Mouse (Mus musculus) heart, embryonic 15.5 days (tissue): ENCODE data around the gene Abcg5. TPM values are rescaled to one million over a fixed set of nuclear protein-coding genes. Genes with fewer than 3 reads are reported as not detected.

Experiments
- ATAC-seq: fragments of 200-750 bp; cut with Nextera tagmentation; replicated peaks from 2 replicates; pipeline ENCODE4 v1.8.0; 2017; ENCODE audit warnings: low read depth, moderate TSS enrichment; ENCODE audit not compliant: insufficient number of reproducible peaks, insufficient read depth, low FRiP score
- H3K27ac ChIP-seq: fragments of 300-500 bp; sonication (generic); 2 replicates; pipeline ENCODE4 v1.5.1; 2015; ENCODE audit warnings: mild to moderate bottlenecking, inconsistent platforms
- H3K27me3 ChIP-seq: fragments of 300-500 bp; sonication (generic); 2 replicates; pipeline ENCODE4 v1.6.1; 2015; ENCODE audit warnings: inconsistent platforms
- H3K36me3 ChIP-seq: fragments of 300-500 bp; sonication (generic); 2 replicates; pipeline ENCODE4 v1.6.1; 2015; ENCODE audit warnings: mild to moderate bottlenecking, inconsistent platforms
- H3K4me1 ChIP-seq: fragments of 300-500 bp; sonication (generic); replicated peaks from 2 replicates; pipeline ENCODE4 v1.6.1; 2015; ENCODE audit warnings: inconsistent platforms
- H3K4me2 ChIP-seq: fragments of 300-500 bp; sonication (generic); 2 replicates; pipeline ENCODE4 v1.6.1; 2015; ENCODE audit warnings: inconsistent platforms, mild to moderate bottlenecking, moderate library complexity
- H3K4me3 ChIP-seq: fragments of 300-500 bp; sonication (generic); 2 replicates; pipeline ENCODE4 v1.5.1; 2015; ENCODE audit warnings: mild to moderate bottlenecking, inconsistent platforms
- H3K9ac ChIP-seq: fragments of 300-500 bp; sonication (generic); 2 replicates; pipeline ENCODE4 v1.6.1; 2015; ENCODE audit warnings: mild to moderate bottlenecking, inconsistent platforms
- H3K9me3 ChIP-seq: fragments of 300-500 bp; sonication (generic); replicated peaks from 2 replicates; pipeline ENCODE4 v1.6.1; 2016; ENCODE audit warnings: inconsistent platforms
- WGBS: fragments of 180-500 bp; shearing (Covaris S2); methylation state at CpG from one replicate; pipeline ENCODE4 v1.1.7; 2015; ENCODE audit warnings: mixed read lengths; 5-methylcytosine and 5-hydroxymethylcytosine counted together
- polyA plus RNA-seq: library from polyadenylated mRNA; unstranded; fragments of >200 nt; fragmentation: Nextera tagmentation; extraction: Ambion mirVana; gene quantifications from 2 replicates; pipeline ENCODE4 v1.2.1, GENCODE M21; 2015

Gene Abcg5
- polyA plus RNA-seq, 1 experiment from 2014 or later, result not detected

DNA sequence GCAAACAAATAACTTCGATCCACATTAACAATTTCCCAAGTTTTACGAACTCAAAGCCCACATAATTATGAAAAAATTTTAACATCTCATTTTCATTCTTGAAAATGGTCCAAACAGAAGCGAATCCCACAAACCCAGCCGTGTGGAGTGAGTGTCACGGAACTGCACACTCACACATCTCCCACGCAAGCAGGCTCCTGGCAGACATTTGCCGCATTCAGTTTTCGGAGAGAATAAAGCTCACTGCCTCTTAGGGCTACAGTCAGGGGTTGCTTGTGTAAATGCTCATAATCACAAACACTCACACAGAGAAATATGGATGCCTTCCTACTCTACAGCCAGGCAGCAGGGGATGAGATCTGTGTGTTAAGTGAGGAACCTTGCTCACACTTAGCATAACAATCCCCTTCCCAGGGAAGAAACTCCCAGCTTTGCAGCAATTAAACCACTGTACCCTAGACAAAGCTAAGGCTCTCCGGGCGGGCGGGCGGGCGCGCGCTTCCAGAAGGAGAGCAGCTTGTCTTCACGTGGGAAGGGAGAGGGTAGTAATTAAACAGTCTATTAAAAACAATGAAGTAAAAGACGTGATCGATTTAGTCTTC lies 30.9 kb upstream of the Abcg5 start:
- WGBS, result 90% methylated on average over 18 of the region's 18 CpGs
- Histone ChIP-seq H3K4me1 (0 out of 2 replicates have a peak, but pooled peaks cover 5% of the 10 kb centered on the region), H3K4me2 (no peak overlapping the region), H3K27ac (no peak overlapping the region), H3K9ac (no peak overlapping the region), H3K36me3 (peaks cover 33% of the 10 kb centered on the region), H3K27me3 (no peaks in the 10 kb centered on the region), H3K4me3 (no peak overlapping the region), H3K9me3 (no peaks in the 10 kb centered on the region)
- no peak for ATAC-seq

GRCm38 (mm10) chr17:84709403-84709851 lies 26.6 kb upstream of the Abcg5 start:
- Histone ChIP-seq H3K4me2 (no peak overlapping the region), H3K27me3 (no peaks in the 10 kb centered on the region), H3K9ac (no peak overlapping the region), H3K27ac (no peak overlapping the region), H3K4me3 (no peak overlapping the region), H3K4me1 (no peaks in the 10 kb centered on the region), H3K9me3 (no peaks in the 10 kb centered on the region), H3K36me3 (peaks cover 40% of the 10 kb centered on the region)
- WGBS, result 73% methylated on average over 17 of the region's 17 CpGs
- no peak for ATAC-seq

DNA sequence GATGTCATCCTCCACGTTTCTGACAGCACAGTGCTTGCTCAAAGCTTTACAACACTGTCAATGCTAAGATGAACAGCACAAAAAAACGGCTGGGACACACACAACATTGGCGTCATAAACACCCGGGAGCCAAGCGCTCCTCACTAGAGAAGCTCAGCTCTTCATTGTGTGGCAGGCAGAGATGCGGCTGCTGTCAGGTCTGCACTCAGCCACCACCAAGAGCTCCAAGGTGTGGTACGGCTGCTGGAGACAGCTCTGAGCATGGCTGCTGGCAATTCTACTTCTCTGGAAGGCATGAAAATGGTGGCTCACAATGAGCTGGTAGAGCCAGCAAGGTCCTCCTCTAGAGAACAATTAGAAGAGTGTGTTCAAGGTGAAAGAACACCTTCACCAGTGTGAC lies 26.0 kb upstream of the Abcg5 start:
- Histone ChIP-seq H3K4me2 (no peak overlapping the region), H3K36me3 (peaks cover 40% of the 10 kb centered on the region), H3K4me1 (no peaks in the 10 kb centered on the region), H3K4me3 (no peak overlapping the region), H3K9me3 (no peaks in the 10 kb centered on the region), H3K27ac (no peak overlapping the region), H3K9ac (no peak overlapping the region), H3K27me3 (no peaks in the 10 kb centered on the region)
- no peak for ATAC-seq
- WGBS, result 83% methylated on average over 7 of the region's 7 CpGs

GRCm38 (mm10) chr17:84707407-84707806 lies 24.6 kb upstream of the Abcg5 start:
- Histone ChIP-seq H3K27me3 (no peaks in the 10 kb centered on the region), H3K4me2 (no peak overlapping the region), H3K9ac (no peak overlapping the region), H3K27ac (no peak overlapping the region), H3K36me3 (peaks cover 36% of the 10 kb centered on the region), H3K4me1 (no peaks in the 10 kb centered on the region), H3K9me3 (no peaks in the 10 kb centered on the region), H3K4me3 (no peak overlapping the region)
- no peak for ATAC-seq
- WGBS, result 65% methylated on average over 4 of the region's 4 CpGs

DNA sequence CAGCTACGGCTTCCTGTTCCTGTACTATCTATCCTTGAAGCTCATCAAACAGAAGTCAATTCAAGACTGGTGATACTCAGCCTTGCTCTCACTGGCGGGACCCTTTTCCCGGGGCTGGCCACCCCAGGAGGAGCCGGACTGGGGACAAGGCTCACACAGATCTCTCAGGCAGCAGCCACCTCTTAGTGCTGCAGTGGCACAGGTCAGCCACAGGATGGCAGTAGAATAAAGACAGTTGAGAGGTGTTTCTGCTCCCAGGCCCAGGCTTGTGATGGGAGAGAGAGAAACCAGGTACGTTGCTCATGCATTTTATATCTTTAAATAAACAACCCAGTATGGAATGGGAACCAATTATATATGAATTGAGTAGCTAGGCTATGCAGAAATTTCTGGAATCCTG lies 15.9 kb upstream of the Abcg5 start:
- 27% methylated on average over 5 of the region's 5 CpGs for WGBS
- no peak overlapping the region for H3K4me3 ChIP-seq
- H3K36me3 ChIP-seq, result no peaks in the 10 kb centered on the region
- H3K9me3 ChIP-seq, result no peaks in the 10 kb centered on the region
- H3K4me2 ChIP-seq, result no peak overlapping the region
- no peaks in the 10 kb centered on the region for H3K4me1 ChIP-seq
- no peak overlapping the region for H3K27ac ChIP-seq
- ATAC-seq, result no peak
- H3K27me3 ChIP-seq, result peaks cover 24% of the 10 kb centered on the region
- no peak overlapping the region for H3K9ac ChIP-seq

- 67% methylated on average over 6 of the region's 6 CpGs for WGBS
- H3K27ac ChIP-seq, result no peak overlapping the region
- no peak for ATAC-seq
- H3K36me3 ChIP-seq, result no peaks in the 10 kb centered on the region
- H3K9me3 ChIP-seq, result no peaks in the 10 kb centered on the region
- H3K9ac ChIP-seq, result no peak overlapping the region
- no peak overlapping the region for H3K4me2 ChIP-seq
- H3K4me1 ChIP-seq, result 0 out of 2 replicates have a peak, but pooled peaks cover 3% of the 10 kb centered on the region
- H3K4me3 ChIP-seq, result no peak overlapping the region
- peaks cover 33% of the 10 kb centered on the region for H3K27me3 ChIP-seq
Observed at GRCm38 (mm10) chr17:84696537-84696936, 13.7 kb upstream of the Abcg5 start.

DNA sequence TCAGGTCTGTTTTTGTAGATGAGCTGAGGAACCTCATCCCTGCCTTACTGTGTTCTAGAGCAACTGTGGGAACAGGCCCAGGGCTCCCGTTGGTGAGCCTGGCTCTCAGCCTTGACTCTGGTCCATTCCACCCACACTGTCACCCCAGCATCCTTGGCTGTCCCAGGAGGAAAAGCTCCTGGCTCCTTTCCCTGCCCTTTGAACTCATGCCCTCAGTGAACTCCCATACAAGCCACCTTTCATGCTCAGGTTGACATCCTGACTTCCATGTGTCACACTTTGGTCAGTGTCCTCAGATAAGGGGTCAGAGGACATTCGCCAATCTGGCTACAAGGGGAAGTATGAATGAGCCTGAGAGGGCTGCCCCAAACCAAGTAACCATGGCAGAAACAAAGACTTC lies 10.9 kb upstream of the Abcg5 start:
- H3K4me2 ChIP-seq, result no peak overlapping the region
- no peak overlapping the region for H3K4me3 ChIP-seq
- H3K4me1 ChIP-seq, result 0 out of 2 replicates have a peak, but pooled peaks cover 3% of the 10 kb centered on the region
- ATAC-seq, result no peak
- H3K9ac ChIP-seq, result no peak overlapping the region
- peaks cover 42% of the 10 kb centered on the region for H3K27me3 ChIP-seq
- H3K36me3 ChIP-seq, result no peaks in the 10 kb centered on the region
- 75% methylated on average over 2 of the region's 2 CpGs for WGBS
- no peaks in the 10 kb centered on the region for H3K9me3 ChIP-seq
- no peak overlapping the region for H3K27ac ChIP-seq

DNA sequence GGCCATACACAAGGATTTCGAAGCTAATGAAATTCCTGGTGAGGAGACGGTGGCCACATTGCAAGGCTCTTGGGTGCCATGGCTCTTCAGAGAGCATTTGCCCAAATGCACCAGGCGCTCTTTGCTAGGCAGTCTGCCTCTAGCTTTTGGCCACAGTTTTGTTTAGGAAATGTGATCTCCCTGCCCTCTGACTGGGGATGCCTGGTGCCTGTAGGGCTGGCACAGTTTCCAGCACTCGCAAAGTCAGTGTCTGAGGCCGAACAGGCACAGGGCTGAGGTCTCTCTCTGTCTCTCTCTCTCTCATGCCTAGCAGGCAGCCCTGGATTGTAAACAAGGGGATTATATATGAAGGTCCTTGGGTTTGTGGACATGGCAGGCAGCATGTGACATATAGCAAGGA lies 7.3 kb upstream of the Abcg5 start:
- no peak overlapping the region for H3K27ac ChIP-seq
- no peak for ATAC-seq
- WGBS, result 71% methylated on average over 5 of the region's 5 CpGs

DNA sequence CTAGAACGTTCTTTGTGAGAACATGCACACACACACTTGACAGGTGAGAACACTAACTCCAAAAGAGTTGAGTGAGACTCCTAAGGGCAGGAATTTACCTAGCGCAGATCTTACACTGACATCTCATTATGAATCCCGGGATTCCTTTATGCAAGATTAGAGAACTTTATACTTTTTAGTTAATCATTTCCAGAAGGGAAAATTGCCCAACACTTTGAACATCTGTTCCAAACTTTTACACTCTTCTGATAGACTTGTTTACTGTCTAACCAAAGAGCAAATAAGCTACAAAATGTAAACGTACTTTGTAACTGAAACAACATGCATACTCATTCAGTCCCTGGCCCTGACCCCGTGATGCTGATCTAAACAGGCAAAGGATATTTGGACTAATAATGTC lies 6.5 kb upstream of the Abcg5 start:
- no peaks in the 10 kb centered on the region for H3K36me3 ChIP-seq
- H3K4me2 ChIP-seq, result no peak overlapping the region
- no peak overlapping the region for H3K4me3 ChIP-seq
- no peak for ATAC-seq
- WGBS, result 76% methylated on average over 5 of the region's 5 CpGs
- H3K27me3 ChIP-seq, result peaks cover 20% of the 10 kb centered on the region
- H3K27ac ChIP-seq, result no peak overlapping the region
- no peak overlapping the region for H3K9ac ChIP-seq
- H3K9me3 ChIP-seq, result no peaks in the 10 kb centered on the region
- 0 out of 2 replicates have a peak, but pooled peaks cover 3% of the 10 kb centered on the region for H3K4me1 ChIP-seq

More for the DNA sequence above, 7.3 kb upstream of the Abcg5 start:
- Histone ChIP-seq H3K27me3 (peaks cover 20% of the 10 kb centered on the region), H3K4me2 (no peak overlapping the region), H3K36me3 (no peaks in the 10 kb centered on the region), H3K4me3 (no peak overlapping the region), H3K9me3 (no peaks in the 10 kb centered on the region), H3K4me1 (0 out of 2 replicates have a peak, but pooled peaks cover 3% of the 10 kb centered on the region), H3K9ac (no peak overlapping the region)

DNA sequence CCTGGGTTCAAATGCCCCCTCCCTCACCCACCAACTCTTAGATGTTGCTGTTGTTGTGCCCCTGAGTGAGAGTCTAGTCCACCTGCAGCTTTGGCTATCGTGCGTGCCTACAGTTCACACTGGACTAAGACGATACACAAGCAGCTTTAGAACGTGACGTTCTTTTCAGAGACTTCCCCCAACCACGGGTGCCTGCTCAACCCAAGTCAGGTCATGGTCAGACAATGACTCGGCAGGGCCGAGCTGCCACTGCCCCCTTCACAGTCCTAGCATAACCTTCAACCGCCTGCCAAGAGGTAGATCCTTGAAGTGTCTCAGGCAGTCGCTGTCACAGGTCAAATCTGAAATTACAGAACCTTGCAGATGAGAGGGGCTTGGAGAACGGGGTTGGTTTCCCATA lies 6.0 kb upstream of the Abcg5 start:
- no peak overlapping the region for H3K9ac ChIP-seq
- H3K4me3 ChIP-seq, result no peak overlapping the region
- no peaks in the 10 kb centered on the region for H3K9me3 ChIP-seq
- no peak overlapping the region for H3K27ac ChIP-seq
- 0 out of 2 replicates have a peak, but pooled peaks cover 3% of the 10 kb centered on the region for H3K4me1 ChIP-seq
- H3K27me3 ChIP-seq, result peaks cover 18% of the 10 kb centered on the region
- H3K4me2 ChIP-seq, result no peak overlapping the region
- no peak for ATAC-seq
- 78% methylated on average over 11 of the region's 11 CpGs for WGBS
- H3K36me3 ChIP-seq, result no peaks in the 10 kb centered on the region

DNA sequence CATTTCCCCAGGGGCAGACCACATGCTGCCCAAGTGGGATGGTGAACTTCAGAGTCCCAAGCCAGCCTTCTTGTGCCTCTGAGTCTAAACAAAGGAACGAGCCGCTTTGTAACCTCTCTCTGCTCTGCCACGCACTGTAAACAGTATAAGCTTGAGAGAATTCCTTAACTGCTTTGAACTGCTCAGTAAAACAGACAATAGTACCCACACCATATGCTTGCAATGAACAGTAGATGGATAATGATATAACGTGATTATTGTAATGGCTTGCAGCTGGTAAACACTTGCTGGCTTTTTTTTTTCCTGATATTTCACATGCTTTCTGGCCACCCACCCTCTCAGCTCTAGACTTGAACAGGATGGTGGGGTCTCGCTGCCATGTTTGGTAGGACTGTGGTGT lies 5.2 kb upstream of the Abcg5 start:
- no peak overlapping the region for H3K4me3 ChIP-seq
- H3K27me3 ChIP-seq, result peaks cover 13% of the 10 kb centered on the region
- 77% methylated on average over 5 of the region's 5 CpGs for WGBS
- no peaks in the 10 kb centered on the region for H3K9me3 ChIP-seq
- H3K4me2 ChIP-seq, result no peak overlapping the region
- H3K27ac ChIP-seq, result no peak overlapping the region
- no peak overlapping the region for H3K9ac ChIP-seq
- ATAC-seq, result no peak
- no peaks in the 10 kb centered on the region for H3K36me3 ChIP-seq
- H3K4me1 ChIP-seq, result 0 out of 2 replicates have a peak, but pooled peaks cover 3% of the 10 kb centered on the region

DNA sequence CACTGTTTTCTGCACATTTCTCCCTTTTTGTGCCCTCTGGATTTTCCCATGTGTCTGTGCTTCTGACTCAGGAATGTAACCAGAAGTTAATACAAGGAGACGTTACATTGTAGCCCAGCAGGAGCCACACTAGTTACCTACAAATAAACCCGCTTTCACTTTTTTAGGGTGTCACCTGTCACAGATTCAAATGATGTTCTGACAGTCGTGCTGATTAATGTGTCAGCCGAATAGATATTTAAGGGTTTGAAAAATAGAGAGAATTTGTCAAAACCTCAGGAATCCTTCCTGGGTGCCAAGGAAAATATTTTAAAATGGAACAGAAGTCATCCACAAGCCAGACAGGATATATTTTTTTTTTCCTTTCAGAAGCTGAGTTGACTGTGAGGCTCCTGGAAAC lies 2.5 kb upstream of the Abcg5 start:
- no peak for ATAC-seq
- Histone ChIP-seq H3K4me1 (no peaks in the 10 kb centered on the region), H3K9me3 (no peaks in the 10 kb centered on the region), H3K36me3 (no peaks in the 10 kb centered on the region), H3K4me3 (no peak overlapping the region), H3K27ac (no peak overlapping the region), H3K4me2 (no peak overlapping the region), H3K27me3 (peaks cover 2% of the 10 kb centered on the region), H3K9ac (no peak overlapping the region)
- 65% methylated on average over 4 of the region's 4 CpGs for WGBS
